Mouse (Mus musculus): ENCODE data around the gene Eif3g. TPM values are rescaled to one million over a fixed set of nuclear protein-coding genes. Genes with fewer than 3 reads are reported as not detected.

Gene Eif3g
- polyA plus RNA-seq, 2 experiments: 104 to 170 TPM

DNA sequence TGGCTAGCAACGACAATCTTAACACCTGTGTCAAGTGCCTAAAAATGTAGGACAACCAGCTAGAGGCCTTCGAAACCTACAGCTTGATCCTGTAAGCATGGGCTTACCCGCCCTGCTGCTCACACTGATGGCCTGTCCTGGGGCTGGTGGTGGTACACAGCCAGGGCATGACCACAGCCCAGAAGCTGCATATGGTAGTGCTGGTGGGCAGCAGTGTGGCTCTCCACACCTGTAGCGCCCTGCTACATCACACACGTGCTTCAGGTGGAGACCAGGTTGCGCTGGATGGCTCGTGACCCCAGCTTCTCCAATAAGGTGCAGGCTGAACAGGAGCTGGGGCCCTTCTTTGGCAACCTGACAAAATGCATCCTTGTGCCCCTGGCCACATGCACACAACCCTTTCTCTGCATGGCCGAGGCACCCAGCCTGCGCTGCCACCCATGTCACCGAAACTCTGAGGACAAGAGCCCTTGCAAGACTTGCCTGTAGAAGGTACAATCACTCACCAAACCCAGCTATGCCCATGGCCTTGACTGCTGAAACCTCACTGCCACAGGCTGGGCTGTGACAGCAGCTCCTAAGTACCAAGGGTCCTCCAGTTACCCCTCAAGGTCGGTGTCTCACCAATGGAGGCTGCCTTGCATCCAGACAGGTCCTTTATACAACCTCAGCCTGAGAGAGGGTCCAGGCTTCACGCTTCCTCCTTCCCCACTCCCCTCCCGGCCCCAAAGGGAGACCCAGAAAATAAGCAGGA, 4.7 kb downstream of the Eif3g start:
- H3K27me3 ChIP-seq (ENCODE audit: control insufficient read depth, insufficient read depth, low read length): no peaks in the 10 kb centered on the region
- no peak for DNase-seq (ENCODE audit: low read depth in 3 of 3, low spot score in 3 of 3)
- no peak overlapping the region for H3K4me2 ChIP-seq (ENCODE audit: low read depth)
- H3K4me3 ChIP-seq (ENCODE audit: insufficient read depth in 1 of 2, low read depth in 2 of 2, low read length in 2 of 2): no peak overlapping the region
- H3K9me3 ChIP-seq (ENCODE audit: control insufficient read depth, low read length): no peaks in the 10 kb centered on the region
- H3K36me3 ChIP-seq (replicated peaks; ENCODE audit: control insufficient read depth, insufficient read depth, low read depth): peaks cover 60% of the 10 kb centered on the region
- ATAC-seq (ENCODE audit: insufficient read depth): no peak
- TF ChIP-seq CTCF (IDR thresholded peaks at IDR 0.05; ENCODE audit: low read depth) (no peak), EP300 (IDR thresholded peaks at IDR 0.05; ENCODE audit: low read depth) (no peak)
- H3K4me1 ChIP-seq (replicated peaks; ENCODE audit: control insufficient read depth in 2 of 2, insufficient read depth in 2 of 2, low read length in 1 of 2): peaks cover 13 to 15% of the 10 kb centered on the region in 2 experiments
- no peak overlapping the region for H3K9ac ChIP-seq (replicated peaks)
- no peak overlapping the region for H3K27ac ChIP-seq
- WGBS (ENCODE audit: insufficient replicate concordance): 76% methylated on average over 13 of the region's 13 CpGs

GRCm38 (mm10) chr9:20893069-20893468, 5.4 kb downstream of the Eif3g start:
- peaks cover 60% of the 10 kb centered on the region for H3K36me3 ChIP-seq (replicated peaks; ENCODE audit: control insufficient read depth, insufficient read depth, low read depth)
- H3K27me3 ChIP-seq (ENCODE audit: control insufficient read depth, insufficient read depth, low read length): no peaks in the 10 kb centered on the region
- no peak overlapping the region for H3K27ac ChIP-seq
- ATAC-seq (ENCODE audit: insufficient read depth) (no peak), DNase-seq (ENCODE audit: low read depth in 3 of 3, low spot score in 3 of 3) (no peak)
- TF ChIP-seq CTCF (IDR thresholded peaks at IDR 0.05; ENCODE audit: low read depth) (no peak), EP300 (IDR thresholded peaks at IDR 0.05; ENCODE audit: low read depth) (no peak)
- 42% methylated on average over 5 of the region's 5 CpGs for WGBS (ENCODE audit: insufficient replicate concordance)
- H3K9me3 ChIP-seq (ENCODE audit: control insufficient read depth, low read length): no peaks in the 10 kb centered on the region
- no peak overlapping the region for H3K4me2 ChIP-seq (ENCODE audit: low read depth)
- H3K9ac ChIP-seq (replicated peaks): no peak overlapping the region
- H3K4me1 ChIP-seq (replicated peaks; ENCODE audit: control insufficient read depth in 2 of 2, insufficient read depth in 2 of 2, low read length in 1 of 2): peaks cover 13 to 14% of the 10 kb centered on the region in 2 experiments
- no peak overlapping the region for H3K4me3 ChIP-seq (ENCODE audit: insufficient read depth in 1 of 2, low read depth in 2 of 2, low read length in 2 of 2)

- ATAC-seq (ENCODE audit: insufficient read depth) (no peak), DNase-seq (ENCODE audit: low read depth in 3 of 3, low spot score in 3 of 3) (no peak)
- H3K27ac ChIP-seq: no peak overlapping the region
- TF ChIP-seq CTCF (IDR thresholded peaks at IDR 0.05; ENCODE audit: low read depth) (no peak), EP300 (IDR thresholded peaks at IDR 0.05; ENCODE audit: low read depth) (no peak)
- no peak overlapping the region for H3K9ac ChIP-seq (replicated peaks)
- no peak overlapping the region for H3K4me3 ChIP-seq (ENCODE audit: insufficient read depth in 1 of 2, low read depth in 2 of 2, low read length in 2 of 2)
- peaks cover 9 to 16% of the 10 kb centered on the region in 2 experiments for H3K4me1 ChIP-seq (replicated peaks; ENCODE audit: control insufficient read depth in 2 of 2, insufficient read depth in 2 of 2, low read length in 1 of 2)
- no peak overlapping the region for H3K4me2 ChIP-seq (ENCODE audit: low read depth)
- H3K9me3 ChIP-seq (ENCODE audit: control insufficient read depth, low read length): no peaks in the 10 kb centered on the region
- H3K27me3 ChIP-seq (ENCODE audit: control insufficient read depth, insufficient read depth, low read length): no peaks in the 10 kb centered on the region
- 42% methylated on average over 5 of the region's 5 CpGs for WGBS (ENCODE audit: insufficient replicate concordance)
- H3K36me3 ChIP-seq (replicated peaks; ENCODE audit: control insufficient read depth, insufficient read depth, low read depth): peaks cover 60% of the 10 kb centered on the region
These were observed 6.2 kb downstream of the Eif3g start for GRCm38 (mm10) chr9:20892104-20892653.

DNA sequence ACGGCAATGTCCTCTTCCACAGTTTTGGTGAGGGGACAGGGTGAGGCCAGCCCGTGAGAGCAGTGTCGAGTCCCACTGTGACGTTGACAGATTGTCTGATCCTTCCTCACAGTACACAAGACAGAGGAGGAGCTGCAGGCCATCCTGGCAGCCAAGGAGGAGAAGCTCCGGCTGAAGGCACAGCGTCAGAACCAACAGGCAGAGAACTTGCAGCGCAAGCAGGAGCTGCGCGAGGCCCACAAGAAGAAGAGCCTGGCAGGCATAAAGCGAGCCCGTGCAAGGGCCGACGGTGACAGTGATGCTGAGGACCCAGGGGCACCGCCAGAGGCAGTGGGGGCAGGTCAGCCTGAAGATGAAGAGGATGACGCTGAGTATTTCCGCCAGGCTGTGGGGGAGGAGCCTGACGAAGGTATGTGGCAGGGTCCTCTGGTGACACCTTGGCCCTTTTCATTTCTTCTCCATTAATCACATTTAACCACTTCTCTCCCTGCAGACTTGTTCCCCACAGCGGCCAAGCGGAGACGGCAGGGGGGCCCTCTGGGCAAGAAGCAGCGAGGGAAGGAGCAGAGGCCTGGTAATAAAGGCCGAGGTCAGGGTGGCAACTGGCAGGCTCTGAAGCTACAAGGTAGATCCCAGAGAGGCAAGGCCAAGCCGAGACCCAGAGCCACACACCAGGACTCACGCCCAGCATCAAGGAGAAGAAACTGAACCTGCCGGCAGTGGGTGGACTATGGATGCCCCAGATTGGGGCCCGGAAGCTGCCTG, 6.9 kb downstream of the Eif3g start:
- H3K4me3 ChIP-seq (ENCODE audit: insufficient read depth in 1 of 2, low read depth in 2 of 2, low read length in 2 of 2): no peak overlapping the region
- ATAC-seq (ENCODE audit: insufficient read depth) (no peak), DNase-seq (ENCODE audit: low read depth in 3 of 3, low spot score in 3 of 3) (no peak)
- no peak overlapping the region for H3K9ac ChIP-seq (replicated peaks)
- no peak overlapping the region for H3K4me2 ChIP-seq (ENCODE audit: low read depth)
- no peak overlapping the region for H3K27ac ChIP-seq
- H3K27me3 ChIP-seq (ENCODE audit: control insufficient read depth, insufficient read depth, low read length): no peaks in the 10 kb centered on the region
- TF ChIP-seq EP300 (IDR thresholded peaks at IDR 0.05; ENCODE audit: low read depth) (no peak), CTCF (IDR thresholded peaks at IDR 0.05; ENCODE audit: low read depth) (no peak)
- 73% methylated on average over 26 of the region's 26 CpGs for WGBS (ENCODE audit: insufficient replicate concordance)
- H3K4me1 ChIP-seq (replicated peaks; ENCODE audit: control insufficient read depth in 2 of 2, insufficient read depth in 2 of 2, low read length in 1 of 2): peaks cover 9 to 15% of the 10 kb centered on the region in 2 experiments
- peaks cover 60% of the 10 kb centered on the region for H3K36me3 ChIP-seq (replicated peaks; ENCODE audit: control insufficient read depth, insufficient read depth, low read depth)
- no peaks in the 10 kb centered on the region for H3K9me3 ChIP-seq (ENCODE audit: control insufficient read depth, low read length)

DNA sequence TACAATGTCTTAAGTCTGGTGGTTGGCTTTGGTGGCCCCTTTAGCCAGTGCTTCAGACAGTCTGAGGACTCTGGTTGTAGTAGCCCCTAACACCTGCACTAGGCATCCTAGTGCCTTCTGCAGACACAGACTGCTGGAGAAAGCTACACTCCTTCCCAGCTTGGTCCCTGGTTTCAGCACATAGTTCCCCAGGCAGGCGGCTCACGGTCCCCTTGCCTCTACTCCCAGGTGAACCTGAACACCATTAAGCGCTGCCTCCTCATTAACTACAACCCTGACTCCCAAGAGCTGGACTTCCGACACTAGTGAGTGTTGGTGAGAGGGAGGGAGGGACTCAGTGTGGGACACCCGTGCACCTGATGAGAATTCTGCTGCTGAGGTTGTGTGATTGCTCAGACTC, 8.0 kb downstream of the Eif3g start:
- Histone ChIP-seq H3K36me3 (replicated peaks; ENCODE audit: control insufficient read depth, insufficient read depth, low read depth) (peaks cover 52% of the 10 kb centered on the region), H3K4me2 (ENCODE audit: low read depth) (peak overlapping the region; percentile 82), H3K4me1 (replicated peaks; ENCODE audit: control insufficient read depth in 2 of 2, insufficient read depth in 2 of 2, low read length in 1 of 2) (peaks cover 9 to 15% of the 10 kb centered on the region in 2 experiments), H3K9ac (replicated peaks) (no peak overlapping the region), H3K4me3 (ENCODE audit: insufficient read depth in 1 of 2, low read depth in 2 of 2, low read length in 2 of 2) (peak overlapping the region in 1 of 2 experiments; percentile 70; a peak in 2 of 4 replicates), H3K9me3 (ENCODE audit: control insufficient read depth, low read length) (no peaks in the 10 kb centered on the region), H3K27ac (peak overlapping the region; percentile 79), H3K27me3 (ENCODE audit: control insufficient read depth, insufficient read depth, low read length) (no peaks in the 10 kb centered on the region)
- no peak for ATAC-seq (ENCODE audit: insufficient read depth)
- no peak for DNase-seq (ENCODE audit: low read depth in 3 of 3, low spot score in 3 of 3)
- TF ChIP-seq CTCF (IDR thresholded peaks at IDR 0.05; ENCODE audit: low read depth): no peak
- TF ChIP-seq EP300 (IDR thresholded peaks at IDR 0.05; ENCODE audit: low read depth): no peak
- WGBS (ENCODE audit: insufficient replicate concordance): 78% methylated on average over 5 of the region's 5 CpGs
